Mouse (Mus musculus): ENCODE results near the gene Ppp1r16b.

DNA sequence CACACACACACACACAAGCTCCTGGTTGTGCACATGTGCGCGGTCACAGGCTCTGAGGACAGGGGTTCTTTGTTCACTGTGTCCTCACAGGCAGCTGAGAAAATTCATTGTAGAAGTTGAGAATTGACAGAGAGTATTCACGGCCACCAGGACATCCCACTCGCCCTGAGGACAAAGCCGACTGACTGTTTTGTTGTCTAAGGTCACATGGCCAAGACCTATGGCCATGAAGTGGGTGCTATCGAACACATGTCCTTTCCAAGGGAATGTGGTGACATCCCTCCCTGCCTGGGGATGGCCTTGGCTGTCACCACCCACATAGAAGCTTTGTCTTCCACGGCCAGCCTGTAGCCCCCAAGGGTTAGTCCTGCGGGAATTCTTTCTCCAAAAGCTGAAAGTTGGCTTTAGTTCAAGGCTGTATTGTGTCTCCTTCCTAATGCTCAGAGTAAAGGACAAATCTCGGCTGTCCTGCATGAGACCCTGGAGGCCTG, 75.9 kb downstream of the Ppp1r16b start:
- TF ChIP-seq TAL1 (conservative IDR thresholded peaks at IDR 0.05; ENCODE audit: low read depth, low read length) = no peak
- TF ChIP-seq CTCF (IDR thresholded peaks at IDR 0.05; ENCODE audit: low read depth, low read length) = no peak
